Mouse (Mus musculus) midbrain, postnatal 0 days (tissue): Measurements from ENCODE around the gene Mybpc1. TPM values are rescaled to one million over a fixed set of nuclear protein-coding genes. Genes with fewer than 3 reads are reported as not detected.

Experiments
- ATAC-seq: fragments of 200-750 bp; cut with Nextera tagmentation; 2 replicates; pipeline ENCODE4 v1.8.0; 2017; ENCODE audit warnings: moderate number of reproducible peaks, mild to moderate bottlenecking, moderate TSS enrichment, moderate library complexity; ENCODE audit not compliant: low FRiP score
- DNase-seq: peaks from one replicate; pipeline ENCODE4 v3.0.0-alpha.2; 2015; ENCODE audit warnings: low spot score
- H3K27ac ChIP-seq: fragments of 300-500 bp; sonication (generic); 2 replicates; pipeline ENCODE4 v1.5.1; 2014; ENCODE audit warnings: low read depth, mild to moderate bottlenecking, low read length, mixed read lengths
- H3K27me3 ChIP-seq: fragments of 300-500 bp; sonication (generic); 2 replicates; pipeline ENCODE4 v1.6.1; 2014; ENCODE audit warnings: low read length, control low read depth, mixed read lengths; ENCODE audit not compliant: insufficient read depth
- H3K36me3 ChIP-seq: fragments of 300-500 bp; sonication (generic); 2 replicates; pipeline ENCODE4 v1.6.1; 2014; ENCODE audit warnings: low read length, control low read depth, mixed read lengths; ENCODE audit not compliant: insufficient read depth
- H3K4me1 ChIP-seq: fragments of 300-500 bp; sonication (generic); 2 replicates; pipeline ENCODE4 v1.6.1; 2014; ENCODE audit warnings: mild to moderate bottlenecking, control low read depth, antibody characterized with exemption, low read length, mixed read lengths; ENCODE audit not compliant: insufficient read depth
- H3K4me2 ChIP-seq: fragments of 300-500 bp; sonication (generic); 2 replicates; pipeline ENCODE4 v1.6.1; 2014; ENCODE audit warnings: low read depth, mild to moderate bottlenecking, low read length, mixed read lengths; ENCODE audit not compliant: poor library complexity, severe bottlenecking
- H3K4me3 ChIP-seq: fragments of 300-500 bp; sonication (generic); 2 replicates; pipeline ENCODE4 v1.5.1; 2014; ENCODE audit warnings: low read depth, mild to moderate bottlenecking, low read length, moderate library complexity
- H3K9ac ChIP-seq: fragments of 300-500 bp; sonication (generic); replicated peaks from 2 replicates; pipeline ENCODE4 v1.6.1; 2014; ENCODE audit warnings: mild to moderate bottlenecking, low read length, moderate library complexity, mixed read lengths; ENCODE audit not compliant: poor library complexity, severe bottlenecking
- H3K9me3 ChIP-seq: fragments of 300-500 bp; sonication (generic); 2 replicates; pipeline ENCODE4 v1.6.1; 2016; ENCODE audit warnings: low read length, control low read depth
- CTCF ChIP-seq: IDR thresholded peaks from 2 replicates; pipeline ENCODE4 v1.5.1; 2016; ENCODE audit warnings: antibody characterized with exemption, mild to moderate bottlenecking
- WGBS: fragments of 180-500 bp; shearing (Covaris S2); extraction: QIAGEN DNeasy Blood & Tissue Kit; methylation state at CpG from one replicate; pipeline ENCODE4 v1.1.7; 2014; 5-methylcytosine and 5-hydroxymethylcytosine counted together
- polyA plus RNA-seq: library from polyadenylated mRNA; unstranded; fragments of >200 nt; fragmentation: Nextera tagmentation; extraction: Ambion mirVana; gene quantifications from 2 replicates; pipeline ENCODE4 v1.2.1, GENCODE M21; 2015
- total RNA-seq: library from RNA; depleted of rRNA; stranded (reverse); fragments of >200 nt; gene quantifications from 2 replicates; pipeline ENCODE4 v1.2.3, GENCODE M21; 2014; rRNA removed

Mybpc1 gene
- total RNA-seq (2.0 and 3.2 TPM in 2 replicates), polyA plus RNA-seq (0.86 and 1.1 TPM in 2 replicates)

DNA sequence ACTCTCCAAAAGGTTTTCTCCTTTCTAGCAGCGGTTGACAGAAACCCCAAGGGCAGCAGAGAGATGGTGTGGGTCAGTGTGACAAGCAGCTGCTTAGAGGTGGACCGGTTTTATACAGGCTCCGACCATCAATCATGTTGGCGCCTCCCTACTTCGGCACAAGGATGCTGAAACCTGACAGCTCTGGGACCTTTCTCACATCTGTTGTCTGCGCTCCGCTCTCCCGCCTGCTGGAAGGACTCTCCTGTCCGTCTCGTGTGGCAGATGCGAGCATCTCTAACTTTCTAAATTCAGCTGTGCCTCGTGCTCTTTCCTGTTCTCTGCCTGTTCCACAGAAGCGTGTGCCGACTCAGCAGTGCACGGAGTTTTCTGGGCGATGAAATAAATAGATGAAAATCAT lies at the start of gene Mybpc1:
Mybpc1 (minus strand) TSS at position 210 of the 400 bp plus-strand sequence.
- Histone ChIP-seq H3K9me3 (no peaks in the 10 kb centered on the region), H3K4me3 (no peak within 1 kb of the TSS), H3K27me3 (no peaks in the 10 kb centered on the region), H3K4me1 (no peaks in the 10 kb centered on the region), H3K36me3 (no peaks in the 10 kb centered on the region), H3K4me2 (0 out of 2 replicates have a peak within 1 kb of the TSS, but pooled peaks have one; percentile 35), H3K9ac (no peak within 1 kb of the TSS), H3K27ac (no peak within 1 kb of the TSS)
- WGBS, result 36% methylated on average over 16 of the region's 16 CpGs
- DNase-seq (peak; percentile 32), ATAC-seq (no peak)
- no peak for TF ChIP-seq CTCF

DNA sequence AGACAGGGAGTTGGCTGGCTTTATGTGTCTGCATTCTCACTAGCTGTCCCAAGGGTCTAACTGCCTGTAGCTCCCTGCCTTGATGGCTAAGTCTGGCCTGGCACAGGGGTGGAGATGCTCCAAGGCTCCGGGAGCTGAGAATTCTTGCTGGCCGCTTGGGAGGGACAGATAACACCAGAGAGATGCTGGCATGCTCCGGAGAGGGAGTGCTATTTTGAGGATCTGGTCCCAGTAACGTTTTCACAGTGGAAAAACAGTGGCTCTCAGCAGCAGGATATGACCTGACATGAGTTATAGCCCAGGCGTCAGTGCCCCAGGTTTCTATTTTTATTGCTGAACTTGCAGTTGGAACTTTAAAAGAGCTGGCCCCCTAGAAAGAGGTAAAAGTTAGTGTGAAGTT lies 40.5 kb upstream of the Mybpc1 start:
- H3K9ac ChIP-seq, result no peak overlapping the region
- WGBS, result 68% methylated on average over 5 of the region's 5 CpGs
- no peak overlapping the region for H3K4me2 ChIP-seq
- no peaks in the 10 kb centered on the region for H3K4me1 ChIP-seq
- no peaks in the 10 kb centered on the region for H3K36me3 ChIP-seq
- DNase-seq, result no peak
- no peak overlapping the region for H3K4me3 ChIP-seq
- ATAC-seq, result no peak
- TF ChIP-seq CTCF, result no peak
- H3K27ac ChIP-seq, result no peak overlapping the region
- no peaks in the 10 kb centered on the region for H3K9me3 ChIP-seq
- no peaks in the 10 kb centered on the region for H3K27me3 ChIP-seq

DNA sequence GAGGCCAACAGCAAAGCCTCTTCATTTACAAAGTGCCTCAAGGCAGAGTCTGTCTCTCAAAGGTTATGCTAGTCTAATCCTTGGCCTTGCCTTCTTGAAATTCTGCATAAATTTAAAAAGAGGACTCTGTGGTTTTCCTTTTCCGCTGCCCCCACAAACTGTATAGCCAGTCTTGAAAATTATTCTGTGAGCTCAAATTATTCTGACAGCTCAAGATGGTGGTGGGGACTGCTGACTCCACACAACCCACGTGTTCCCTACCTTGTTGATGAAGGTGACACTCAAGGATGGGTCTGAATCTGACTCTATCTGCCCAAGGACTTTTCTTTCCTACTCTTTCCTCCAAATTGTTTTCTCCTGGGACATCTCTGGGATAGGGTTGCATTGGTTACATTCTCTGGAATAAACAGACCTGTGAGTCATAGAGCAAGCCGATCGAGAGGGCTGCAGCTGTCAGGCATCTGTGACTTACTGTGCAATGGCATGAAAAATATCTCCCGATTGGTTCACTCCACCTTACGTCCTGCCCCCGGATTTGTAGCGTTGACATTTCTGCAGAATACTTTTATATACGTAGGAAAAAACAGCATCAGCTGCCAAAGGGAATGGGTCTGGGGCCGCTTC lies 26.5 kb upstream of the Mybpc1 start:
- Histone ChIP-seq H3K9ac (no peak overlapping the region), H3K9me3 (no peaks in the 10 kb centered on the region), H3K4me3 (no peak overlapping the region), H3K36me3 (no peaks in the 10 kb centered on the region), H3K4me1 (no peaks in the 10 kb centered on the region), H3K27ac (no peak overlapping the region), H3K27me3 (no peaks in the 10 kb centered on the region), H3K4me2 (no peak overlapping the region)
- no peak for ATAC-seq
- TF ChIP-seq CTCF, result no peak
- no peak for DNase-seq
- 85% methylated on average over 10 of the region's 10 CpGs for WGBS

DNA sequence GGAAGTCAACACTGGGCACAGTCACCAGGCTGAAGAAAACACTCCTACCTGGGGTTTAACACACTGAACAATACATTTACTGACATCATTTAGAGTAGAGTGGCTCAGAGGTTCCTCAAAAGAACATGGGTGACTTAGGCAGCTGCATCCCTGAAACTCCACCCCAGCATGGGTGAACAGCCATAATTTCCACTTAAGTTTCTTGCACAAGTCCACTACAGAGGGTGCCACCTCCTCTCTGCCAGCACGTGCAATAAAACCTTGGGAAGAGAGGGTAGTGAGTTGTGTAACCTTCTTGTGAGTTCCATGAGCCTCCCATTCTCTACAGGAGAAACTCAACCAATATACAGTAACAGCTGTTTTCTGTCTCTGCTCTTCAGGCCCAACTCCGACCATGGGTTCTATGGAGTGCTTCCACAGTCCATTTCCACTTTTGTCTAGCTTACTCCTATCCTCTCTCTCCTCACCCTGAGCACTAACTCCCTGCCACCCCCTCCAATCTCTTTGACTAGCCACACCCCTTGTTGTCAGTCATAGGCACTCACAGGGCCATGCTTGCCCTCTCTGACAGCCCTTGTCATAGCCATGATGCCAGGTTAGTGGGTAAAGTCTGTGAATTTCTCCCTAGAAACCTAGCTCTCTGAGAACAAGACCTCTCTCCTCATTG lies 25.8 kb upstream of the Mybpc1 start:
- ATAC-seq (no peak), DNase-seq (no peak)
- Histone ChIP-seq H3K4me3 (no peak overlapping the region), H3K27ac (no peak overlapping the region), H3K36me3 (no peaks in the 10 kb centered on the region), H3K9me3 (no peaks in the 10 kb centered on the region), H3K9ac (no peak overlapping the region), H3K27me3 (no peaks in the 10 kb centered on the region), H3K4me1 (no peaks in the 10 kb centered on the region), H3K4me2 (no peak overlapping the region)
- TF ChIP-seq CTCF, result no peak
- 90% methylated on average over 2 of the region's 2 CpGs for WGBS

DNA sequence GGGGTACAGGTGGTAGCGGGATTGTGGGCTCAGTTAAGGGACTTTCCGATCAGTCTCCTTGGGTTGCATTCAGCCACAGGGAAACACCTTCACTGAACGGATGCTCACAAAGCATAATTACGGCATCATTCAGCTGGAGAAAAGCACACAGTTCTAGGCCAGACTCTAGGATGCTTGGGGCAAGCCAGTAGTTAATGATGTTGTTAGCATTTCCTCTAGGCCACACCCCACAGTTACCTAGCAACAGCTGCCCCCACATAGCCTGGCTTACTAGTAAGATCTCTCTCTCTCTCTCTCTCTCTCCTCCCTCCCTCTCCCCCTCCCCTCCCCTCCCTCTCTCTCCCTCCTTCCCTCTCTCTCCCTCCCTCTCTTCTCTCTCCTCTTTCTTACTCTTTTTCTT lies 22.1 kb upstream of the Mybpc1 start:
- H3K4me2 ChIP-seq, result no peak overlapping the region
- no peak overlapping the region for H3K4me3 ChIP-seq
- 65% methylated on average over 4 of the region's 4 CpGs for WGBS
- H3K27me3 ChIP-seq, result no peaks in the 10 kb centered on the region
- no peak for TF ChIP-seq CTCF
- H3K4me1 ChIP-seq, result no peaks in the 10 kb centered on the region
- H3K9me3 ChIP-seq, result no peaks in the 10 kb centered on the region
- no peak overlapping the region for H3K27ac ChIP-seq
- H3K9ac ChIP-seq, result no peak overlapping the region
- H3K36me3 ChIP-seq, result no peaks in the 10 kb centered on the region
- ATAC-seq (peak; percentile 80; the same call in 1 of the 2 replicates), DNase-seq (no peak)

DNA sequence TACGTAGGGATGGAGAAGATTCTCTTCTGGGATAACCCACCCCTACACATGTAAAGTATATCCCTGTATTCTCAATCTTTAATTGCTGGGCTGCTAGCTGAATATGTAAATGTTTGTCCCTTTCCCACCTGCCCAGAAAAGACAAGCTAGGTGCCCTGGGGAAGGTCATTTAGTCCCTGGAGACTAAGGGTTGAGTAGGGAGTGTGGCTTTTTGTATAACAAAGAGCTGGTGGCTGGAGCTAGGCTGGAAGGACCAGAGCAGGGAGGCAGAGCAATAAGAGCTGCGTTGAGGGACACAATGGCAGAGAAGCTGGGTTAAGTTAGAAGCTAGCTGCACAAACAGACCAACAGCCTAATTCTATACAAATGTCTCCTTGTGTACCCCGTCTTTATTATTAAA lies 21.2 kb upstream of the Mybpc1 start:
- no peaks in the 10 kb centered on the region for H3K4me1 ChIP-seq
- H3K27ac ChIP-seq, result no peak overlapping the region
- no peak for TF ChIP-seq CTCF
- H3K9ac ChIP-seq, result no peak overlapping the region
- ATAC-seq (no peak), DNase-seq (no peak)
- H3K4me2 ChIP-seq, result no peak overlapping the region
- no peaks in the 10 kb centered on the region for H3K27me3 ChIP-seq
- no peak overlapping the region for H3K4me3 ChIP-seq
- no peaks in the 10 kb centered on the region for H3K9me3 ChIP-seq
- no peaks in the 10 kb centered on the region for H3K36me3 ChIP-seq
- 76% methylated on average over 3 of the region's 3 CpGs for WGBS
